Mouse (Mus musculus) stomach, embryonic 16.5 days (tissue): ENCODE results near the gene Pla2g10. TPM values are rescaled to one million over a fixed set of nuclear protein-coding genes. Genes with fewer than 3 reads are reported as not detected.
"Not testable (repeated sequence)": the region's sequence is repeated elsewhere in the genome, so short reads cannot be mapped to it uniquely, and the experiment has no call there.

Source experiments
- ATAC-seq: fragments of 200-750 bp; cut with Nextera tagmentation; 2 replicates; pipeline ENCODE4 v1.8.0; 2017; ENCODE audit warnings: moderate number of reproducible peaks, moderate TSS enrichment; ENCODE audit not compliant: insufficient read depth, low FRiP score
- H3K27ac ChIP-seq: fragments of 300-500 bp; sonication (generic); 2 replicates; pipeline ENCODE4 v1.5.1; 2014; ENCODE audit warnings: low read length
- H3K27me3 ChIP-seq: fragments of 300-500 bp; sonication (generic); 2 replicates; pipeline ENCODE4 v1.6.1; 2014; ENCODE audit warnings: low read length, control low read depth, mixed read lengths; ENCODE audit not compliant: control insufficient read depth, insufficient read depth
- H3K36me3 ChIP-seq: fragments of 300-500 bp; sonication (generic); 2 replicates; pipeline ENCODE4 v1.6.1; 2014; ENCODE audit warnings: low read length; ENCODE audit not compliant: control insufficient read depth, insufficient read depth
- H3K4me1 ChIP-seq: fragments of 300-500 bp; sonication (generic); 2 replicates; pipeline ENCODE4 v1.6.1; 2014; ENCODE audit warnings: low read length, control low read depth, mixed read lengths; ENCODE audit not compliant: control insufficient read depth, insufficient read depth
- H3K4me2 ChIP-seq: fragments of 300-500 bp; sonication (generic); 2 replicates; pipeline ENCODE4 v1.6.1; 2014; ENCODE audit warnings: low read depth, low read length, mixed read lengths
- H3K4me3 ChIP-seq: fragments of 300-500 bp; sonication (generic); replicated peaks from 2 replicates; pipeline ENCODE4 v1.5.1; 2014; ENCODE audit warnings: mild to moderate bottlenecking, low read length
- H3K9ac ChIP-seq: fragments of 300-500 bp; sonication (generic); 2 replicates; pipeline ENCODE4 v1.6.1; 2014; ENCODE audit warnings: low read length
- H3K9me3 ChIP-seq: fragments of 300-500 bp; sonication (generic); replicated peaks from 2 replicates; pipeline ENCODE4 v1.6.1; 2016; ENCODE audit warnings: low read length, control low read depth; ENCODE audit not compliant: control insufficient read depth
- WGBS: fragments of 180-500 bp; shearing (Covaris S2); extraction: QIAGEN DNeasy Blood & Tissue Kit; methylation state at CpG from one replicate; pipeline ENCODE4 v1.1.7; 2014; 5-methylcytosine and 5-hydroxymethylcytosine counted together
- polyA plus RNA-seq: library from polyadenylated mRNA; unstranded; fragments of >200 nt; fragmentation: Nextera tagmentation; extraction: Ambion mirVana; gene quantifications from 2 replicates; pipeline ENCODE4 v1.2.1, GENCODE M21; 2015

Pla2g10 gene
- 43.3 and 59.7 TPM in 2 replicates for polyA plus RNA-seq

GRCm38 (mm10) chr16:13730285-13731255 is at the start of gene Pla2g10:
TSS of gene Pla2g10 (minus strand) at chr16:13730983.
- WGBS = 10% methylated on average over 26 of the region's 26 CpGs
- Histone ChIP-seq H3K4me2 (peak within 1 kb of the TSS; percentile 51), H3K36me3 (no peaks in the 10 kb centered on the region), H3K9ac (peak within 1 kb of the TSS; percentile 46; the same call in 1 of the 2 replicates), H3K4me1 (peaks cover 5% of the 10 kb centered on the region; the same call in 1 of the 2 replicates), H3K27ac (peak within 1 kb of the TSS; percentile 82), H3K27me3 (no peaks in the 10 kb centered on the region), H3K9me3 (no peaks in the 10 kb centered on the region), H3K4me3 (peak within 1 kb of the TSS; percentile 39)
- ATAC-seq = no peak

- H3K4me3 ChIP-seq, H3K4me1 ChIP-seq, H3K27me3 ChIP-seq, H3K36me3 ChIP-seq, H3K9me3 ChIP-seq, H3K4me2 ChIP-seq, ATAC-seq, H3K27ac ChIP-seq, H3K9ac ChIP-seq: not testable (repeated sequence)
- 84% methylated on average over 3 of the region's 3 CpGs for WGBS
These were observed 43.9 kb upstream of the Pla2g10 start for GRCm38 (mm10) chr16:13774651-13775050.

- H3K9ac ChIP-seq, H3K36me3 ChIP-seq, H3K27ac ChIP-seq, H3K4me1 ChIP-seq, ATAC-seq, H3K4me3 ChIP-seq, H3K27me3 ChIP-seq, H3K4me2 ChIP-seq, H3K9me3 ChIP-seq: not testable (repeated sequence)
- 62% methylated on average over 2 of the region's 2 CpGs for WGBS
These were observed 43.2 kb upstream of the Pla2g10 start for GRCm38 (mm10) chr16:13774011-13774410.

GRCm38 (mm10) chr16:13772051-13772450 is 41.3 kb upstream of the Pla2g10 start:
- not testable (repeated sequence) for H3K9me3 ChIP-seq, H3K9ac ChIP-seq, ATAC-seq, H3K4me2 ChIP-seq, H3K27me3 ChIP-seq, H3K4me3 ChIP-seq, H3K27ac ChIP-seq, H3K4me1 ChIP-seq, H3K36me3 ChIP-seq
- WGBS = 85% methylated on average over 5 of the region's 5 CpGs

GRCm38 (mm10) chr16:13771603-13772002 is 40.8 kb upstream of the Pla2g10 start:
- H3K4me3 ChIP-seq, H3K36me3 ChIP-seq, ATAC-seq, H3K9me3 ChIP-seq, H3K27ac ChIP-seq, H3K4me2 ChIP-seq, H3K4me1 ChIP-seq, H3K9ac ChIP-seq, H3K27me3 ChIP-seq: not testable (repeated sequence)
- 52% methylated on average over 4 of the region's 4 CpGs for WGBS

GRCm38 (mm10) chr16:13766367-13766766 is 35.6 kb upstream of the Pla2g10 start:
- H3K27ac ChIP-seq = no peak overlapping the region
- no peak for ATAC-seq
- H3K9me3 ChIP-seq = no peaks in the 10 kb centered on the region
- no peak overlapping the region for H3K9ac ChIP-seq
- no peaks in the 10 kb centered on the region for H3K4me1 ChIP-seq
- H3K4me3 ChIP-seq = no peak overlapping the region
- no peaks in the 10 kb centered on the region for H3K27me3 ChIP-seq
- no peak overlapping the region for H3K4me2 ChIP-seq
- no peaks in the 10 kb centered on the region for H3K36me3 ChIP-seq

- WGBS = 63% methylated on average over 3 of the region's 3 CpGs
- H3K4me1 ChIP-seq = no peaks in the 10 kb centered on the region
- ATAC-seq = no peak
- H3K27me3 ChIP-seq = no peaks in the 10 kb centered on the region
- no peak overlapping the region for H3K27ac ChIP-seq
- H3K4me2 ChIP-seq = no peak overlapping the region
- no peak overlapping the region for H3K9ac ChIP-seq
- H3K4me3 ChIP-seq = no peak overlapping the region
- no peaks in the 10 kb centered on the region for H3K9me3 ChIP-seq
- no peaks in the 10 kb centered on the region for H3K36me3 ChIP-seq
These were observed 33.7 kb upstream of the Pla2g10 start for GRCm38 (mm10) chr16:13764519-13764918.

- not testable (repeated sequence) for H3K4me1 ChIP-seq
- WGBS = 82% methylated on average over 1 of the region's 1 CpGs
These were observed 32.0 kb upstream of the Pla2g10 start for GRCm38 (mm10) chr16:13762807-13763206.

GRCm38 (mm10) chr16:13757823-13758222 is 27.0 kb upstream of the Pla2g10 start:
- Histone ChIP-seq H3K9me3 (no peaks in the 10 kb centered on the region), H3K27ac (no peak overlapping the region), H3K4me2 (no peak overlapping the region), H3K9ac (no peak overlapping the region), H3K4me3 (no peak overlapping the region), H3K27me3 (no peaks in the 10 kb centered on the region), H3K4me1 (peaks cover 4% of the 10 kb centered on the region; the same call in 1 of the 2 replicates), H3K36me3 (no peaks in the 10 kb centered on the region)
- ATAC-seq = no peak
- WGBS = 91% methylated on average over 2 of the region's 2 CpGs

More at GRCm38 (mm10) chr16:13762807-13763206, 32.0 kb upstream of the Pla2g10 start:
- not testable (repeated sequence) for H3K27me3 ChIP-seq, H3K9ac ChIP-seq, H3K4me2 ChIP-seq, H3K27ac ChIP-seq, ATAC-seq, H3K9me3 ChIP-seq, H3K36me3 ChIP-seq, H3K4me3 ChIP-seq
